Mouse (Mus musculus) neural tube, embryonic 14.5 days (tissue): ENCODE measurements around the gene Perm1. TPM values are rescaled to one million over a fixed set of nuclear protein-coding genes. Genes with fewer than 3 reads are reported as not detected.

Source experiments
- ATAC-seq: fragments of 200-750 bp; cut with Nextera tagmentation; 2 replicates; pipeline ENCODE4 v1.8.0; 2017; ENCODE audit warnings: low read depth, mild to moderate bottlenecking, moderate TSS enrichment, moderate library complexity
- H3K27ac ChIP-seq: fragments of 300-500 bp; sonication (generic); 2 replicates; pipeline ENCODE4 v1.5.1; 2014; ENCODE audit warnings: low read depth, mild to moderate bottlenecking, control low read depth, low read length, moderate library complexity, mixed read lengths
- H3K27me3 ChIP-seq: fragments of 300-500 bp; sonication (generic); 2 replicates; pipeline ENCODE4 v1.6.1; 2014; ENCODE audit warnings: low read length; ENCODE audit not compliant: control insufficient read depth, insufficient read depth
- H3K36me3 ChIP-seq: fragments of 300-500 bp; sonication (generic); 2 replicates; pipeline ENCODE4 v1.6.1; 2014; ENCODE audit warnings: low read length, mixed read lengths; ENCODE audit not compliant: control insufficient read depth, insufficient read depth
- H3K4me1 ChIP-seq: fragments of 300-500 bp; sonication (generic); 2 replicates; pipeline ENCODE4 v1.6.1; 2014; ENCODE audit warnings: low read length; ENCODE audit not compliant: control insufficient read depth, insufficient read depth
- H3K4me2 ChIP-seq: fragments of 300-500 bp; sonication (generic); 2 replicates; pipeline ENCODE4 v1.6.1; 2014; ENCODE audit warnings: mild to moderate bottlenecking, low read depth, low read length, control low read depth
- H3K4me3 ChIP-seq: fragments of 300-500 bp; sonication (generic); 2 replicates; pipeline ENCODE4 v1.5.1; 2014; ENCODE audit warnings: low read depth, low read length, control low read depth, mixed read lengths
- H3K9ac ChIP-seq: fragments of 300-500 bp; sonication (generic); replicated peaks from 2 replicates; pipeline ENCODE4 v1.6.1; 2014; ENCODE audit warnings: low read depth, mild to moderate bottlenecking, control low read depth, low read length, mixed read lengths
- H3K9me3 ChIP-seq: fragments of 300-500 bp; sonication (generic); 2 replicates; pipeline ENCODE4 v1.6.1; 2016; ENCODE audit warnings: low read length; ENCODE audit not compliant: control insufficient read depth
- WGBS: fragments of 180-500 bp; shearing (Covaris S2); extraction: QIAGEN DNeasy Blood & Tissue Kit; methylation state at CpG from one replicate; pipeline ENCODE4 v1.1.7; 2014; 5-methylcytosine and 5-hydroxymethylcytosine counted together
- polyA plus RNA-seq: library from polyadenylated mRNA; unstranded; fragments of >200 nt; fragmentation: Nextera tagmentation; extraction: Ambion mirVana; gene quantifications from 2 replicates; pipeline ENCODE4 v1.2.1, GENCODE M21; 2014

The Perm1 gene
- polyA plus RNA-seq, 1 experiment from 2014 or later = 2.2 TPM

DNA sequence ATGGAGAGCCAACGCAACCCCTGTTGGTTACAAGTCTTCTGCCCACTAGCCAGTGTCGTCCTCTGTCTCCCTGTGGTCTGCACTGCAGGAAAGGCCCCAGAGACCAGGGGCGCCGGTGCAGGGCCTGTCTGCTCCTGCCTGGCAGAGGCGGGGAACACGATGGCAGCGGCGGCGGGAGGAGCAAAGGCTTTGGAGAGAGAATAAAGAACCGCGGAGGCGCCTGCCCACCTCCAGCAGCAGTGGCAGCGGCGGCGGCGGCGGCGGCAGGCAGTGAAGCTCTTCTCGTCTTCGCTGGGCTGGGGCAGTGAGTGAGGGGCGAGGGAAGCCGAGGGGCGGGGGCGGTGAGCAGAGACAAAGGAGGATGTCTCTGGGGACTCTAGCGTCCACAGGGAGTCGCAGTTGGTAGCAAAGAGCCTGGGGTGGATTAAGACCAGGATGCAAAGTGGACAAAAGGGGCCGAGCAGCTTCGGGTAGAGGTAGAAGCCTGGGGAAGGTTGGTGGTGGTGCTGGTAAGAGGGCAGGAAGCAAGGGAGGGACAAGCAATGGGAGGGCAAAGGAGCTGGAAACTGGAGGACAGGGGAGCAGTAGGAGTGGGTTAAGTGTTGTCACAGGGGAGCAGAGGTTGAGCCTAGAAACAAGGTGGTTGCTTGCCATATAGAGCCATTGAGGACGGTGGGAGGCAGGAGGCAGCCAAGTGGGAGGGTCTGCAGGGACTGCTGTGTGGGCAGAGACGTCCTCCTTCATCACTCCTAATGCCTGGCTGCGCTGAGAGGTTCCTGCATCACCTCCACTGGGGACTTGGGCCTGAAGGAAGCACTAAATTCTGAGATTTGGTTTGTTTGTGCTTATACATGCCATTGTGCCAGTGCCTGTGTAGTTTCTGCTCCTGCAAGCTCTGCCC, 29.5 kb upstream of the Perm1 start:
- Histone ChIP-seq H3K9me3 (no peaks in the 10 kb centered on the region), H3K4me2 (peak overlapping the region; percentile 83), H3K36me3 (peaks cover 5% of the 10 kb centered on the region; the same call in 1 of the 2 replicates), H3K27ac (peak overlapping the region; percentile 94), H3K4me1 (peaks cover 79% of the 10 kb centered on the region), H3K9ac (peak overlapping the region; percentile 84), H3K27me3 (no peaks in the 10 kb centered on the region), H3K4me3 (peak overlapping the region; percentile 55)
- WGBS = 4% methylated on average over 30 of the region's 31 CpGs
- ATAC-seq = peak; percentile 50

DNA sequence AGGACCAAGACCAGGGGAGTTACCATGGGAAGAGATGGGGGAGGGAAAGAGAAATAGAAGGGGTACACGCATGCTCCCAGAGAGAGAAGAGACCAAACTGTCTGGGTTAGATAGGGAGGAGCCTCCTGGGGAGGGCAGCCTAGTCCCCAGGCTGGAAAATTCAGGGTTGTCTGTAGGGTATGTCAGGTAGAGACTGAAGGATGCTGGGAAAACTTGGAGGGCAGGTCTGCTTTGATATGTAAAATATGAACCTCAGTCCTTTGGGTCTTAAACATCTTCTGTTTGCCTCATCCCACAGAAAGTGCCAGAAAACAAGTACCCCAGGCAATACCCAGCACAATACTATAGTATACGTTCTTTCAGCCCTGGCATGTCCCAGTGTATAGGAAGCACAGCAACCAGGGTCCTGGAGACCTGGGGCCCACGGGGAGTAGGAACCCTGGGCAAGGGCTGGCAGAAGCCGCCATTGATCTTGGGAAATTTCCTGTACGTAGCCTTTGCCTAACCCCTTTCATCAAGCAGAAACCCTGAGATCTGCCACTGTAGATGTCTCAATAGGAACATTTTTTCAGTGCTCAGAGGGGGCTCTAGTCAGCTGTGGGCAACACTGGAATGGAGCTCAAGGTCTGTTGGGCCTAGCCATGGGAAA, 27.4 kb upstream of the Perm1 start:
- WGBS = 33% methylated on average over 5 of the region's 5 CpGs
- Histone ChIP-seq H3K4me3 (no peak overlapping the region), H3K4me1 (peaks cover 61% of the 10 kb centered on the region), H3K4me2 (no peak overlapping the region), H3K27ac (peak overlapping the region; percentile 74; the same call in 1 of the 2 replicates), H3K27me3 (no peaks in the 10 kb centered on the region), H3K9ac (no peak overlapping the region), H3K9me3 (no peaks in the 10 kb centered on the region), H3K36me3 (no peaks in the 10 kb centered on the region; the same call in 1 of the 2 replicates)
- no peak for ATAC-seq

DNA sequence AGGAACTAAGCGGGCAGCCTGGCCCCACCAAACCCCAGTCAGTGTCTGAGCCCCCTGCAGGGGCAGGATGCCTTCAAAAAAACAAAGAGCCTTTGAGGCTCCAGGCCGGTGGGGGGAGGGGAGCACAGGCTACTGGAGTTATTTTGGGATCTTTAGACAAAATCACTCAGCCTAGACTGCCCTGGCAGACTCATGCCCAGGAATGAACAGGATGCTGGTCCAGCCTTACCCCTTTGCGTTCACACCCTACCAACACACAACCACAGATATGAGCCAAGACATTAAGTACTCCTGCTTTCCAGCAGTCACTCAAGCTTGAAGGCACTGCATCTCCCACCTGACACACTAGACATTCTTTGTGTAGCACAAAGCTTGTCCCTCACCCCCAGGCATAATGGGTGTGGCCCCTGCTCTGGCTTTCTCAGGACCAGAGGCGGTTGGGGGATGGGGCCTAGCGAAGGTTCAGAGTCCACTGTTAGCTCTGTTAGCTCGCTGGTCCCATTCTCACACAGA, 26.8 kb upstream of the Perm1 start:
- Histone ChIP-seq H3K36me3 (no peaks in the 10 kb centered on the region; the same call in 1 of the 2 replicates), H3K4me3 (no peak overlapping the region), H3K27me3 (no peaks in the 10 kb centered on the region), H3K9ac (no peak overlapping the region; the same call in 1 of the 2 replicates), H3K27ac (peak overlapping the region; percentile 74), H3K4me2 (peak overlapping the region; percentile 33; the same call in 1 of the 2 replicates), H3K4me1 (peaks cover 60% of the 10 kb centered on the region), H3K9me3 (no peaks in the 10 kb centered on the region)
- WGBS = 9% methylated on average over 6 of the region's 6 CpGs
- peak; percentile 36; the same call in 1 of the 2 replicates for ATAC-seq

DNA sequence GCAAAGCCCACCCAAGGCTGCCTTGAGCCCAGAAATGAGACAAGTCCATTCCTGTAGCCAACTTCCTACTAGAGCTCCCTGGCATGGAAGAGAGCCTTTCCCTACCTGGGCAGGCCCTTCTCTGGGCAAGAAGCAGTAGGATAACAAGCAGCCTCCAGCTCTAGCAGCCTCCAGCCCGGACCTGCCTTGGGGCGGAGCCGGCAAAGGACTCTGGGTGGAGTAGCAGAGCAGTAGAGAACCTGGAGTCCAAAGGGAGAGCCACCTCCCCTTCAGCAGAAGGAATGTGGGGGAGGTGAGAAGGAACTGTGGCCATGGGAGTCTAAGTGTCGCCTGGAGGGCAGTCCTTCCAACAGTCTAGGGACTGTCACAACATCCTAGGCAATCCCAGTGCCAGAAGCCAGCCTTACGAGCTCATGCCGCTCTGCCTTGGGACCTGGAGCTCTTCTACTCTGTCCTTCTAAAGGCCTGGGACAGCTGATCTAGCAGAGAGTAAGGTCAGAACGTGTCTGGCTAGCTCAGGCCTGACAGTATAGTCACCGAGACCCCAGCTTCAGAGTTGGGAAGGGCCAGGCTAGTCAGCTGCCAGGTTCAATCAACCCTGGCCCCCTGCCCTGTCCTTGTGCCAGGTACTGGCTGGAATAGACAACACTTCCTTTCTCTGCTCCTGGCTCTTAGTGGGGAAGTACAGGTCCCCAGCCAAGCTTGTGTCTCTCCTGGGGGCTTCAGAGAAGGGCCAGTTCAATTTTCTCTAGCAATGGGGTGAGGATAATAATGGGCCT, 23.1 kb upstream of the Perm1 start:
- no peak overlapping the region for H3K4me2 ChIP-seq
- no peak overlapping the region for H3K9ac ChIP-seq
- no peak overlapping the region for H3K4me3 ChIP-seq
- WGBS = 54% methylated on average over 8 of the region's 8 CpGs
- H3K9me3 ChIP-seq = no peaks in the 10 kb centered on the region
- peaks cover 52% of the 10 kb centered on the region for H3K4me1 ChIP-seq
- no peak for ATAC-seq
- 0 out of 2 replicates have a peak overlapping the region, but pooled peaks have one; percentile 28 for H3K27ac ChIP-seq
- no peaks in the 10 kb centered on the region for H3K27me3 ChIP-seq
- no peaks in the 10 kb centered on the region; the same call in 1 of the 2 replicates for H3K36me3 ChIP-seq

DNA sequence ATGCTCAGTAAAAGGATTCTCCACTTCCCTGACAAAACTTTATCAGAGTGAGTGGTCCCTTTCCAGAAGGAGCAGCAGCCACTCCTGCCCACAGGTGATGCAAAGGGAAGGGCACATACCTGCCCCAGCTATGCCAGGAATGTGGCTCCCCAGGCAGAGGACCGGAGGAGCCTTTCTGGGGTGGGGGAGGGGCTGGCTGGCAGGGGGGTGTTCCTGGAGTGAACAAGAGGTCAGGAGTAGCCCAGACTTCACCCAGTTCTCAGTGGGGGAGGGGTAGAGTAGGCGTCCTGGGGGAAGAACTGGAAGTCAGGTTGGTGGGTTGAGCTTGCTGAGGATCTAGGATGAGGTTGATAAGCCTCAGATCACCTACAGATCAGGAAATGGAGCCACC, 22.5 kb upstream of the Perm1 start:
- Histone ChIP-seq H3K9ac (no peak overlapping the region), H3K4me2 (no peak overlapping the region), H3K27me3 (no peaks in the 10 kb centered on the region), H3K36me3 (no peaks in the 10 kb centered on the region; the same call in 1 of the 2 replicates), H3K4me1 (peaks cover 50% of the 10 kb centered on the region), H3K4me3 (no peak overlapping the region), H3K27ac (no peak overlapping the region), H3K9me3 (no peaks in the 10 kb centered on the region)
- ATAC-seq = no peak
- 15% methylated on average over 2 of the region's 2 CpGs for WGBS

DNA sequence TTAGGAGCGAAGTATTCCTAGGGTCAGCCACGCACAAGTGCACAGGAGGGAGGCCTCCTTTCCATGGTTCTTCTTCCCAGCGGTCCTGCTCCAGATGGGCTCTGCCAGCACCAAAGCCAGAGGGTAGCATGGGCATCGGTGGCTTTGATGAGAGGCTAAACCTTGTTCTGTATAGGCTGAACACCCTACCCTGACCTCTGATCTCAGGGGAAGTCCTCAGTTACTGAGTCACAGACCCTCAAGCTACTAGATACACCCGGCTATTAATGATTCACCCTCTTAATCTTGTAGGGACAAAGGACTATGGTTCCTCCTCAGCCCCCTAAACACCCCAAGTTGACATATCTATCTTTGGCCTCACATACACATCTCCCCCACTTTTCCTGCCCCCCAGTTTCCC, 21.8 kb upstream of the Perm1 start:
- H3K9ac ChIP-seq = no peak overlapping the region
- no peak overlapping the region for H3K4me2 ChIP-seq
- H3K4me3 ChIP-seq = no peak overlapping the region
- H3K4me1 ChIP-seq = peaks cover 43% of the 10 kb centered on the region
- WGBS = 75% methylated on average over 5 of the region's 5 CpGs
- H3K36me3 ChIP-seq = no peaks in the 10 kb centered on the region; the same call in 1 of the 2 replicates
- H3K27ac ChIP-seq = no peak overlapping the region
- no peaks in the 10 kb centered on the region for H3K9me3 ChIP-seq
- ATAC-seq = no peak
- H3K27me3 ChIP-seq = no peaks in the 10 kb centered on the region

DNA sequence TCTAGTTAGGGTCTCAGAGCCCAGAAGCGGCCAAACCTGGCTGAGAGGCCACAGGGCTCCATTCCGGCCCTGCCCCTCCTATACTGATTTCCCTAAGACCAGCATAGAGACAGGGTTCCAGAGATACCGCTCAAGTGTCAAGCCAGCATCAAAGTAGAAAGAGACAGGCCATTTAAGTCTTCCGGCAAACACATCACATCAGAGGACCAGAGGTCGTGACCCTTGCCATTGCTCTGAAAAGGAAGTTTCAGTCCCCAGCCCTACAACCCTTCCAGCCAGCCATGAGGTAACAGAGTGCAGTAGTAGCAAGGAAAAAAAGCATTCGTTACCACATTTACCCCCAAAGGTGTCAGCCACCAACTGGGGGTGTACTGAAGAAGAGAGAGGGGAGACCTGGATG, 21.3 kb upstream of the Perm1 start:
- no peaks in the 10 kb centered on the region for H3K9me3 ChIP-seq
- H3K4me1 ChIP-seq = peaks cover 39% of the 10 kb centered on the region
- WGBS = 35% methylated on average over 6 of the region's 6 CpGs
- no peaks in the 10 kb centered on the region; the same call in 1 of the 2 replicates for H3K36me3 ChIP-seq
- H3K27me3 ChIP-seq = no peaks in the 10 kb centered on the region
- peak overlapping the region; percentile 68; the same call in 1 of the 2 replicates for H3K4me2 ChIP-seq
- H3K4me3 ChIP-seq = no peak overlapping the region
- H3K27ac ChIP-seq = no peak overlapping the region
- no peak overlapping the region for H3K9ac ChIP-seq
- ATAC-seq = no peak
